Mouse (Mus musculus): ENCODE data around the gene Myo9b.

GRCm38 (mm10) chr8:71282621-71283020 lies 10.1 kb downstream of the Myo9b start:
- TF ChIP-seq EP300 (IDR thresholded peaks at IDR 0.05; ENCODE audit: low read depth) (no peak), CTCF (IDR thresholded peaks at IDR 0.05; ENCODE audit: low read depth) (no peak)

Data from liver, postnatal 0 days (tissue).